Mouse (Mus musculus): ENCODE data around the gene 4931422A03Rik.
"Not testable (repeated sequence)": the region's sequence is repeated elsewhere in the genome, so short reads cannot be mapped to it uniquely, and the experiment has no call there.

Gene 4931422A03Rik

GRCm38 (mm10) chr2:104027458-104028138 lies 563 bp downstream of the 4931422A03Rik start, which contains the start of gene Fbxo3:
Fbxo3 (plus strand) TSS chr2:104027721.
- peak; percentile 57 for DNase-seq (ENCODE audit: low read depth, low spot score)

GRCm38 (mm10) chr2:104024656-104025055 lies 3.5 kb downstream of the 4931422A03Rik start:
- no peak for DNase-seq (ENCODE audit: low read depth, low spot score)

GRCm38 (mm10) chr2:104023096-104023495 lies 5.1 kb downstream of the 4931422A03Rik start:
- DNase-seq (ENCODE audit: low read depth, low spot score) = no peak

GRCm38 (mm10) chr2:104008853-104009252 lies 19.3 kb downstream of the 4931422A03Rik start:
- DNase-seq (ENCODE audit: low read depth, low spot score) = not testable (repeated sequence)

GRCm38 (mm10) chr2:104007793-104008519 lies 20.2 kb downstream of the 4931422A03Rik start:
- DNase-seq (ENCODE audit: low read depth, low spot score) = no peak

- DNase-seq (ENCODE audit: low read depth, low spot score) = peak; percentile 35
Observed at GRCm38 (mm10) chr2:104002711-104003413, 25.3 kb downstream of the 4931422A03Rik start.

- DNase-seq (ENCODE audit: low read depth, low spot score) = no peak
Observed at GRCm38 (mm10) chr2:104001861-104002260, 26.3 kb downstream of the 4931422A03Rik start.

GRCm38 (mm10) chr2:104001076-104001475 lies 27.1 kb downstream of the 4931422A03Rik start:
- peak; percentile 14 for DNase-seq (ENCODE audit: low read depth, low spot score)

- DNase-seq (ENCODE audit: low read depth, low spot score) = no peak
Observed at GRCm38 (mm10) chr2:103992618-103993332, 35.4 kb downstream of the 4931422A03Rik start.

GRCm38 (mm10) chr2:103992162-103992561 lies 36.0 kb downstream of the 4931422A03Rik start:
- DNase-seq (ENCODE audit: low read depth, low spot score) = no peak

GRCm38 (mm10) chr2:103991303-103991702 lies 36.9 kb downstream of the 4931422A03Rik start:
- no peak for DNase-seq (ENCODE audit: low read depth, low spot score)

GRCm38 (mm10) chr2:103989724-103990123 lies 38.4 kb downstream of the 4931422A03Rik start:
- no peak for DNase-seq (ENCODE audit: low read depth, low spot score)

GRCm38 (mm10) chr2:103987595-103987994 lies 40.6 kb downstream of the 4931422A03Rik start:
- DNase-seq (ENCODE audit: low read depth, low spot score) = not testable (repeated sequence)

GRCm38 (mm10) chr2:103983146-103983545 lies 45.0 kb downstream of the 4931422A03Rik start:
- DNase-seq (ENCODE audit: low read depth, low spot score) = no peak

GRCm38 (mm10) chr2:103982250-103982649 lies 45.9 kb downstream of the 4931422A03Rik start:
- peak; percentile 58 for DNase-seq (ENCODE audit: low read depth, low spot score)

GRCm38 (mm10) chr2:103977716-103978115 lies 50.4 kb downstream of the 4931422A03Rik start:
- DNase-seq (ENCODE audit: low read depth, low spot score) = no peak

GRCm38 (mm10) chr2:103977216-103977615 lies 50.9 kb downstream of the 4931422A03Rik start:
- no peak for DNase-seq (ENCODE audit: low read depth, low spot score)

- DNase-seq (ENCODE audit: low read depth, low spot score) = no peak
Observed at GRCm38 (mm10) chr2:103975904-103976303, 52.3 kb downstream of the 4931422A03Rik start.

- no peak for DNase-seq (ENCODE audit: low read depth, low spot score)
Observed at GRCm38 (mm10) chr2:103971838-103972237, 56.3 kb downstream of the 4931422A03Rik start.

- DNase-seq (ENCODE audit: low read depth, low spot score) = no peak
Observed at GRCm38 (mm10) chr2:103970791-103971649, 57.1 kb downstream of the 4931422A03Rik start.
